Mouse (Mus musculus): ENCODE measurements around the gene Pik3r5.

GRCm38 (mm10) chr11:68459486-68459885, 27.6 kb downstream of the Pik3r5 start:
- no peak for TF ChIP-seq TCF12 (IDR thresholded peaks at IDR 0.05; ENCODE audit: low read depth, low read length)
- TF ChIP-seq EP300 (IDR thresholded peaks at IDR 0.05; ENCODE audit: low read depth in 1 of 2, low read length in 2 of 2): no peak
- no peak for TF ChIP-seq GATA1 (IDR thresholded peaks at IDR 0.05; ENCODE audit: low read depth, low read length)
- TF ChIP-seq POLR2A (IDR thresholded peaks at IDR 0.05; ENCODE audit: control insufficient read depth in 1 of 2, insufficient read depth in 1 of 2, low read depth in 1 of 2, low read length in 2 of 2, poor library complexity in 1 of 2): no peak
- TF ChIP-seq CTCF (IDR thresholded peaks at IDR 0.05 in 2 of 3, conservative IDR thresholded peaks at IDR 0.05 in 1 of 3; ENCODE audit: control insufficient read depth in 1 of 3, insufficient read depth in 1 of 3, low read depth in 2 of 3, low read length in 3 of 3, poor library complexity in 1 of 3, severe bottlenecking in 1 of 3): no peak
- no peak for TF ChIP-seq ZKSCAN1 (IDR thresholded peaks at IDR 0.05; ENCODE audit: low read depth, low read length)
- TF ChIP-seq ELF1 (IDR thresholded peaks at IDR 0.05; ENCODE audit: low read depth, low read length): no peak
